Comparison of ENCODE assay signal across 14 mouse cellular contexts in the genomic region with DNA sequence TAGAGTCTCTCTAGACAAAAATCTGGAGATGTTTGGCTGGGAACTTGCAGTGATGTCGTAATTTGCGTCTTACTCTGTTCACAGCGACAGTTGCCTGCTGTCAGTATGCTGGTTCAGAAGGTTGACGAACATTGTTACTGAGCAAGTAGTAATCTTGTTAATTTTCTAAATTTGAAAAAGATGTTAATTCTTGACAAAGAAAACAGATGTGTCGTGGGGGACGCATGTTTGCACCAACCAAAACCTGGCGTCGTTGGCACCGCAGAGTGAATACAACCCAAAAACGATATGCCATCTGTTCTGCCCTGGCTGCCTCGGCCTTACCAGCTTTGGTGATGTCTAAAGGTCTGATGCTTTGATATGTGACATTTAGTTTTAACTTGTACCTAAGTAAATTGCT. TPM values are rescaled to one million over a fixed set of nuclear protein-coding genes. Genes with fewer than 3 reads are reported as not detected.
DNase-seq lines count a peak whose midpoint lies in the region; ATAC-seq and TF ChIP-seq lines count a peak whose summit lies in the region.
"Had no signal": no experiment of that assay in that cellular context is flagged by ENCODE, and none has a peak within 500 bp of the region (broad histone marks: within the 10 kb centered on the region; RNA-seq: fewer than 3 reads in every experiment).

No protein-coding gene starts in this region.

- H3K36me3 ChIP-seq in liver, adult 2 months (ENCODE audit: control insufficient read depth, insufficient read depth, low read length), result peaks cover 35% of the 10 kb centered on the region
- H3K36me3 ChIP-seq in liver, embryonic 15.5 days (replicated peaks), result peaks cover 48% of the 10 kb centered on the region

- peak; percentile 26 for DNase-seq in liver, adult 2 months (ENCODE audit: extremely low read depth, low read depth, low spot score)
- no peak for DNase-seq in liver
- DNase-seq in layer of hippocampus, adult 2 months (ENCODE audit: low spot score in 2 of 2), result peak; percentile 57 to 63
- no peak for DNase-seq in yolk sac, embryonic 10.5 days (ENCODE audit: low spot score)
- DNase-seq in left cerebral cortex, postnatal 25 days (ENCODE audit: low spot score in 2 of 2), result no peak
- DNase-seq: gastrocnemius, adult 2 months; kidney, postnatal 36 days; lung, adult 2 months had no signal

- no peak for TF ChIP-seq CTCF in liver, adult 2 months (IDR thresholded peaks at IDR 0.05; ENCODE audit: low read depth, low read length)
- TF ChIP-seq CTCF in bone marrow macrophage, adult 2 months (IDR thresholded peaks at IDR 0.05; ENCODE audit: low read depth, low read length), result no peak
- no peak for TF ChIP-seq CTCF in layer of hippocampus, adult 2 months (conservative IDR thresholded peaks at IDR 0.05)

- TF ChIP-seq POLR2A in liver, adult 2 months (IDR thresholded peaks at IDR 0.05; ENCODE audit: extremely low read depth, insufficient read depth, low read length), result no peak
- TF ChIP-seq POLR2A in bone marrow macrophage, adult 2 months (IDR thresholded peaks at IDR 0.05; ENCODE audit: borderline replicate concordance, low read depth, low read length), result no peak

- H3K27me3 ChIP-seq in liver, adult 2 months (ENCODE audit: control insufficient read depth, insufficient read depth, low read length), result no peaks in the 10 kb centered on the region
- no peaks in the 10 kb centered on the region for H3K27me3 ChIP-seq in liver, embryonic 15.5 days
- H3K27me3 ChIP-seq: megakaryocyte, embryonic 14.5 days had no signal

- H3K9ac ChIP-seq in liver, adult 2 months (ENCODE audit: low read depth, low read length), result no peak overlapping the region
- no peak overlapping the region for H3K9ac ChIP-seq in liver, embryonic 15.5 days

- no peaks in the 10 kb centered on the region for H3K9me3 ChIP-seq in liver, embryonic 15.5 days (replicated peaks)
- H3K9me3 ChIP-seq: megakaryocyte, embryonic 14.5 days had no signal

- intact Hi-C loops in left cerebral cortex, postnatal 25 days (cut with DNase I), result loop anchor here (5.0 kb wide), 1 partner anchor 97 kb away; no protein-coding TSS in a partner anchor

- peak overlapping the region; percentile 71 for H3K4me2 ChIP-seq in liver, embryonic 15.5 days

- 71% methylated on average over 11 of the region's 11 CpGs for WGBS in liver, adult 2 months
- 75% methylated on average over 11 of the region's 11 CpGs for WGBS in liver, embryonic 15.5 days (ENCODE audit: insufficient replicate concordance)

- peaks cover 4% of the 10 kb centered on the region; the same call in 1 of the 2 replicates for H3K79me2 ChIP-seq in liver, adult 2 months (ENCODE audit: control insufficient read depth, insufficient read depth, low read length)

- H3K27ac ChIP-seq in liver, adult 2 months (replicated peaks; ENCODE audit: insufficient read depth, low read depth, low read length), result no peak overlapping the region
- H3K27ac ChIP-seq in bone marrow macrophage, adult 2 months (ENCODE audit: insufficient read depth, low read depth, low read length), result no peak overlapping the region
- H3K27ac ChIP-seq in layer of hippocampus, adult 2 months, result peak overlapping the region; percentile 97
- no peak overlapping the region for H3K27ac ChIP-seq in liver, embryonic 15.5 days (replicated peaks)
- H3K27ac ChIP-seq: gastrocnemius, adult 2 months had no signal

- no peak for ATAC-seq in liver, embryonic 15.5 days (ENCODE audit: insufficient read depth)
- ATAC-seq in granulocyte monocyte progenitor cell, adult 5-6 weeks (replicated peaks; ENCODE audit: poor library complexity, severe bottlenecking), result no peak
- ATAC-seq: hindbrain, embryonic 16.5 days had no signal

- no peak overlapping the region for H3K4me3 ChIP-seq in liver, adult 2 months (ENCODE audit: insufficient read depth, low read depth, low read length)
- H3K4me3 ChIP-seq in bone marrow macrophage, adult 2 months (ENCODE audit: insufficient read depth, low read length), result peak overlapping the region; percentile 60; the same call in 1 of the 2 replicates
- H3K4me3 ChIP-seq in layer of hippocampus, adult 2 months, result peak overlapping the region; percentile 81; the same call in 1 of the 2 replicates
- H3K4me3 ChIP-seq in liver, embryonic 15.5 days (replicated peaks), result peak overlapping the region; percentile 93

- peaks cover 12% of the 10 kb centered on the region for H3K4me1 ChIP-seq in liver, adult 2 months (ENCODE audit: control insufficient read depth, insufficient read depth, low read length)
- peaks cover 7% of the 10 kb centered on the region for H3K4me1 ChIP-seq in bone marrow macrophage, adult 2 months (ENCODE audit: control insufficient read depth, insufficient read depth, low read length)
- peaks cover 61% of the 10 kb centered on the region for H3K4me1 ChIP-seq in liver, embryonic 15.5 days (replicated peaks)

RNA-seq across cellular contexts. Expression of a gene that starts 2.2 kb away (rescaled TPM):
- total RNA-seq in liver, adult 2 months (2014; rRNA removed), result 401 and 408 TPM in 2 replicates
- polyA plus RNA-seq in liver, adult 2 months (2012; rRNA removed), result 250 and 270 TPM in 2 replicates
- 1,013 and 1,015 TPM in 2 replicates for polyA plus RNA-seq in bone marrow macrophage, adult 2 months (2012; ENCODE audit: insufficient read depth, insufficient read length, missing spikeins)
- 100 to 1,000 TPM; 607 to 624 TPM for total RNA-seq in layer of hippocampus, adult 2 months (2021)
- polyA plus RNA-seq in liver, embryonic 15.5 days (2015; fragmentation: Nextera tagmentation; extraction: Ambion mirVana), result 635 and 656 TPM in 2 replicates
- 3,177 and 3,393 TPM in 2 replicates for total RNA-seq in granulocyte monocyte progenitor cell, adult 5-6 weeks (2014; fragmentation: Nextera tagmentation)
- total RNA-seq in granulocyte monocyte progenitor cell, adult 5-6 weeks (2017), result 3,068 and 3,220 TPM in 2 replicates
- total RNA-seq in left cerebral cortex, postnatal 25 days (2021), result 100 to 1,000 TPM; 485 to 487 TPM

RNA-seq across cellular contexts. Expression of a gene that starts 2.5 kb away (rescaled TPM):
- total RNA-seq in liver, adult 2 months (2014; rRNA removed), result 0.94 and 1.6 TPM in 2 replicates
- 0.12 and 0.25 TPM in 2 replicates for polyA plus RNA-seq in liver, adult 2 months (2012; rRNA removed)
- 16.9 and 22.3 TPM in 2 replicates for polyA plus RNA-seq in bone marrow macrophage, adult 2 months (2012; ENCODE audit: insufficient read depth, insufficient read length, missing spikeins)
- 1 to 10 TPM; 2.6 to 4.8 TPM for total RNA-seq in layer of hippocampus, adult 2 months (2021)
- polyA plus RNA-seq in liver, embryonic 15.5 days (2015; fragmentation: Nextera tagmentation; extraction: Ambion mirVana), result 13.1 and 13.2 TPM in 2 replicates
- total RNA-seq in granulocyte monocyte progenitor cell, adult 5-6 weeks (2014; fragmentation: Nextera tagmentation), result 61.4 and 63.4 TPM in 2 replicates
- 98.1 and 118 TPM in 2 replicates for total RNA-seq in granulocyte monocyte progenitor cell, adult 5-6 weeks (2017)
- 1 to 10 TPM; 2.5 to 4.6 TPM for total RNA-seq in left cerebral cortex, postnatal 25 days (2021)

RNA-seq across cellular contexts. Expression of a gene that starts 3.7 kb away (rescaled TPM):
- 11.2 and 13.9 TPM in 2 replicates for total RNA-seq in liver, adult 2 months (2014; rRNA removed)
- 5.6 and 7.3 TPM in 2 replicates for polyA plus RNA-seq in liver, adult 2 months (2012; rRNA removed)
- polyA plus RNA-seq in bone marrow macrophage, adult 2 months (2012; ENCODE audit: insufficient read depth, insufficient read length, missing spikeins), result 53.5 and 58.0 TPM in 2 replicates
- 10 to 100 TPM; 15.0 to 19.6 TPM for total RNA-seq in layer of hippocampus, adult 2 months (2021)
- 10.5 and 11.2 TPM in 2 replicates for polyA plus RNA-seq in liver, embryonic 15.5 days (2015; fragmentation: Nextera tagmentation; extraction: Ambion mirVana)
- 27.6 and 29.8 TPM in 2 replicates for total RNA-seq in granulocyte monocyte progenitor cell, adult 5-6 weeks (2014; fragmentation: Nextera tagmentation)
- 43.3 and 52.1 TPM in 2 replicates for total RNA-seq in granulocyte monocyte progenitor cell, adult 5-6 weeks (2017)
- total RNA-seq in left cerebral cortex, postnatal 25 days (2021), result 10 to 100 TPM; 21.5 to 22.7 TPM

RNA-seq across cellular contexts. Expression of a gene that starts 58.4 kb away (rescaled TPM):
- total RNA-seq in liver, adult 2 months (2014; rRNA removed), result not detected in 2 replicates
- polyA plus RNA-seq in liver, adult 2 months (2012; rRNA removed), result not detected in 2 replicates
- not detected in 2 replicates for polyA plus RNA-seq in bone marrow macrophage, adult 2 months (2012; ENCODE audit: insufficient read depth, insufficient read length, missing spikeins)
- not detected for total RNA-seq in layer of hippocampus, adult 2 months (2021)
- polyA plus RNA-seq in liver, embryonic 15.5 days (2015; fragmentation: Nextera tagmentation; extraction: Ambion mirVana), result not detected in 2 replicates
- total RNA-seq in granulocyte monocyte progenitor cell, adult 5-6 weeks (2014; fragmentation: Nextera tagmentation), result not detected in 2 replicates
- 0.15 and 0.39 TPM in 2 replicates for total RNA-seq in granulocyte monocyte progenitor cell, adult 5-6 weeks (2017)
- total RNA-seq in left cerebral cortex, postnatal 25 days (2021), result not detected
- polyA plus RNA-seq: heart, embryonic 16.5 days; hindbrain, embryonic 16.5 days had no signal

RNA-seq across cellular contexts. Expression of a gene that starts 59.6 kb away (rescaled TPM):
- total RNA-seq in liver, adult 2 months (2014; rRNA removed), result 0.09 TPM in 1 of 2 replicates, not detected in the other
- polyA plus RNA-seq in liver, adult 2 months (2012; rRNA removed), result not detected in 2 replicates
- 1.9 and 2.1 TPM in 2 replicates for polyA plus RNA-seq in bone marrow macrophage, adult 2 months (2012; ENCODE audit: insufficient read depth, insufficient read length, missing spikeins)
- total RNA-seq in layer of hippocampus, adult 2 months (2021), result 1 to 10 TPM; 2.8 to 2.9 TPM
- 0.44 and 0.64 TPM in 2 replicates for polyA plus RNA-seq in liver, embryonic 15.5 days (2015; fragmentation: Nextera tagmentation; extraction: Ambion mirVana)
- 1.6 TPM in 1 of 2 replicates, not detected in the other for total RNA-seq in granulocyte monocyte progenitor cell, adult 5-6 weeks (2014; fragmentation: Nextera tagmentation)
- total RNA-seq in granulocyte monocyte progenitor cell, adult 5-6 weeks (2017), result 0.67 and 1.3 TPM in 2 replicates
- total RNA-seq in left cerebral cortex, postnatal 25 days (2021), result 1 to 10 TPM; 2.1 to 4.6 TPM
- polyA plus RNA-seq: lung, adult 2 months had no signal

Comparison
In these comparisons a context has a peak if more than half of its experiments do, and no peak if none do; other contexts are left out.
1. DNase-seq: peak in liver, adult 2 months (single experiment) and layer of hippocampus, adult 2 months (2 of 2); none in liver (single experiment), yolk sac, embryonic 10.5 days (single experiment) and left cerebral cortex, postnatal 25 days (0 of 2).
2. RNA of a gene that starts 2.5 kb away (total RNA-seq): 61.4 to 118 TPM in granulocyte monocyte progenitor cell, adult 5-6 weeks; 2.6 to 4.8 TPM in layer of hippocampus, adult 2 months, 2.5 to 4.6 TPM in left cerebral cortex, postnatal 25 days and 0.94 to 1.6 TPM in liver, adult 2 months; every median in the first group is over 10 times any median in the second.